Mouse (Mus musculus) bone marrow macrophage, adult 2 months (primary cell): Measurements from ENCODE around the gene Csrp1. TPM values are rescaled to one million over a fixed set of nuclear protein-coding genes. Genes with fewer than 3 reads are reported as not detected.

Source experiments
- H3K27ac ChIP-seq: 2 replicates; pipeline ENCODE4 v1.5.1; 2012; ENCODE audit warnings: low read depth, low read length; ENCODE audit not compliant: insufficient read depth
- H3K4me1 ChIP-seq: 2 replicates; pipeline ENCODE4 v1.6.1; 2012; ENCODE audit warnings: low read length; ENCODE audit not compliant: control insufficient read depth, insufficient read depth
- H3K4me3 ChIP-seq: 2 replicates; pipeline ENCODE4 v1.5.1; 2012; ENCODE audit warnings: mild to moderate bottlenecking, low read length, moderate library complexity; ENCODE audit not compliant: insufficient read depth
- CTCF ChIP-seq: IDR thresholded peaks from 2 replicates; pipeline ENCODE4 v1.5.1; 2012; ENCODE audit warnings: low read depth, mild to moderate bottlenecking, low read length, moderate library complexity
- POLR2A ChIP-seq: IDR thresholded peaks from 2 replicates; pipeline ENCODE4 v1.6.1; 2012; ENCODE audit warnings: mild to moderate bottlenecking, low read depth, low read length, borderline replicate concordance
- polyA plus RNA-seq: library from polyadenylated mRNA; stranded (reverse); fragments of >200 nt; gene quantifications from 2 replicates; pipeline ENCODE4 v1.2.4, GENCODE M21; 2012; ENCODE audit not compliant: missing spikeins, insufficient read depth, insufficient read length

The Csrp1 gene
- polyA plus RNA-seq, 1 experiment: 80.8 TPM

DNA sequence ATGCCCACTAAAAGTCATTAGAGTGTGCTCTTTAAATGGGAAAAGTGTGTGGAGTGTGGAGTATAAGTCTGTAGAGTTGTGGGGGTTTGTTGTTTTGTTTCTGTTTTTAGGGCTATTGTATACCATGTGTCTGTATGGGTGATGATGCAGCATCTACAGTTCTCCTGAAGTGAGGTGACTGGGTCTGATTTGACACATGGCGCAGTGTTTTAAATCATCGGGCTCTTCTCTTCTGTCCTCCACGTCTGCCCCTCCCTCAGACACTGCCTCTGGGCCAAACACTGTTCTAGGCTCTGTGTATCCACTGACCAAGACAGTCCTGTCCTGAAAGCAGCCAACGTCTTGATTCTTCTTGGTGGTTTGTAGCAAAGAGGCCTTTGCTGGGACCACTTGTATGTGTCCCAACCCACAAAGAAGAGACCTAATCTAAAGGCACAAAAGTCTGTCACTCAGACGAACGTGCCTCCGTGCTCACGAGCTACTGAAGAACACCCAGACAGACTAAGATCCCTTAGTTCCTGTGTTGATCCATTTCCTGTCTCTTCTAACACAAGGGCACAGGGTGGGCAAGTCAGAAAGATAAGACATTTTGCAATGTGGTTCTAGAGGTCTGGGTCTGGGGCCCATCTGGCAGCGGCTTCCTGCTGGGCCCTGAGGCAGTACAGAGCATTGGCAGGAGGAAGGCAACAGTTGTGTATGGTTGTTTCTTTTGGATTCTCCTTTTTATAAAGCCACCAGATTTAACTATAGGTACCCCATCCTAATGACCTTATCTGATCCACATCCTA is 5.6 kb upstream of the Csrp1 start:
- H3K4me3 ChIP-seq: no peak overlapping the region
- H3K27ac ChIP-seq: no peak overlapping the region
- H3K4me1 ChIP-seq: peaks cover 8% of the 10 kb centered on the region
- TF ChIP-seq POLR2A (no peak), CTCF (no peak)

DNA sequence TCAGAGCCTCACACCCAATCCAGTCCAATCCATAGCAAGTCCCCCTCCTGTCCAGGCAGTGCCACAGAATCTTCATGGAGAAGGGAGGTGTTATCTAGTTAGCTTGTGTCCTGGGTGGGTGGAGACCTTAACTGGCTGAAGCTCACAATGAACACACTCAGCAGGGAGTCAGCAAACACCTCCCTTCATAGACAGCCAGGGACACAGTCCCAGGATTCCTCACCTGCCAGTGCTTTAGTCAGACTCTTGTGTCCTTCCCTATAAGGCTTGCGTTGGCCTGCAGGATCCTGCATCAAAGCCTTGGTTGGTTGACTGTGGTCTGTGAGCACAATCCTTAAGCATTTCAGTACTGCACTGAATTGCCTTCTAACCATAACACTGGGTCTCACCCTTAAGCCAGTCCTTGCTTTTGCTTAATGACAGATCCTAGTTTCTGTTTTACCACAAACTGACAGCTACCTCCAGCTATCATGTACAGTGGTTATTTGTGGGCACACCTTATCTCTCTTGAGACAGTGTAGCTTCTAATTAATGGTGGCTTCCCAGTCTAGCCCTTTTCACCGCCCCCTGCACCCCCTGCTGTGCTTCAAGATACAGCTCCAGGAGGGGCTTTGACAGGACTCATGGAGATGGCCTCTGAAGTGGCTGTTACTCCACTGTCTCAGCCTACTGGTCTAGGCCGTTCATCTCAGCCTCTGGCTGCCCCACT is 4.8 kb upstream of the Csrp1 start:
- TF ChIP-seq CTCF (no peak), POLR2A (no peak)
- no peak overlapping the region for H3K4me3 ChIP-seq
- no peak overlapping the region for H3K27ac ChIP-seq
- H3K4me1 ChIP-seq: peaks cover 14% of the 10 kb centered on the region

DNA sequence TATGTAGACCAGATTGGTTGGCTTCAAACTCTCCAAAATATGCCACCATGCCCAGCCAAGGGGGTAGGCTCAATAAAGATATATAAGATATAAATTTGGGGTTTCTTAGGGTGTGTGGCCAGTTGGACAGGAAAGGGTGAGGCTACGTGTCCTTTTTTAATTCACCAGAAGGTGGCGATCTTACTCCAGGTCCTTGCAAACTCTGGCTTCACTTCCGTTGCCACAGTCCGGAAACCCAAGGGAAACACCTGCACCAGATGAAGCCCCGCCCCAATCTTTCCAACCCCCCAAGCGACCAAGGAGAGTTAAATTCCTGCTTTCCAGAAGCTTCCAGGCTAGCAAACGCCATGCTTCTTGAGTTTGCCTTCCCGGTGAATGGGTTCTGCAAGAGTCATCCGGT is 375 bp upstream of the Csrp1 start:
- peaks cover 21% of the 10 kb centered on the region for H3K4me1 ChIP-seq
- TF ChIP-seq CTCF: peak; percentile 66
- TF ChIP-seq POLR2A: no peak
- no peak overlapping the region for H3K4me3 ChIP-seq
- no peak overlapping the region for H3K27ac ChIP-seq

DNA sequence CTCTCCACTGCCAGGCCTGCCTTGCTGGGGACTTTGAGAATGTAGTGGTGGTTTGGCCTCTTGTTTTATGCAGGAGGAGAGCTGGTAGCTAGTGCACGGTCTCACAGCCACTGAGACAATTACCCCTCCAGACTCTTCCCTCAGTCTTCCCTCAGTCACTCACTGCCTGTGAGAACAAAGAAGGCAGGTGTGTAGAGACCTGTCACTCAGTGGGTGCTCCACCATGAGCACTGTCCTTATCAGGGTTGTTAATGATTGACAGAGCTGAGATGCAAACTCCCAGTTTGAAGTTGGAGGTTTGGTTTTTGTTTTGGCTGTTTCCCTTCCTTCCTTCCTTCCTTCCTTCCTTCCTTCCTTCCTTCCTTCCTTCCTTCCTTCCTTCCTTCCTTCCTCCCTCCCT is 3.2 kb downstream of the Csrp1 start:
- Histone ChIP-seq H3K4me3 (no peak overlapping the region), H3K4me1 (peaks cover 31% of the 10 kb centered on the region), H3K27ac (no peak overlapping the region)
- TF ChIP-seq CTCF: no peak
- no peak for TF ChIP-seq POLR2A

DNA sequence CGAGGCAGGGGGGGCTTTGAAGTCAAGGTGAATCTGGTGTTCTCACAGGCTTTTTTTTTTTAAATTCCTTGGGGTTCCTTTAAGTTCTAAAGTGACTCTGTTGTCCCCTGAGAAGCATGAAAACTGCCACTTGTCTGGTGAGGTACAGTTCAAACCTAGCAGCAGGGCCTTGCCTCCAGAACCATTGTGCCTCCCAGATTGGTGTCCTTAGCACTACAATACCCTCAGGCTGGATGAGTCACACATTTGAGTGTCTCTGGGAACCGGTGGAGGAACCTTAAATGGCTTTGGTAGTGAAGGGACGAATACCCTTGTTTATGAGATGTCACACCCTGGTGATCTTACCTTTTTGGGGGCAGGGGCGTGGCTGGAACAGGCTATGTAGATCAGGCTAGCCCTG is 4.3 kb downstream of the Csrp1 start:
- no peak overlapping the region for H3K27ac ChIP-seq
- no peak for TF ChIP-seq CTCF
- TF ChIP-seq POLR2A: no peak
- H3K4me3 ChIP-seq: no peak overlapping the region
- H3K4me1 ChIP-seq: peaks cover 39% of the 10 kb centered on the region

DNA sequence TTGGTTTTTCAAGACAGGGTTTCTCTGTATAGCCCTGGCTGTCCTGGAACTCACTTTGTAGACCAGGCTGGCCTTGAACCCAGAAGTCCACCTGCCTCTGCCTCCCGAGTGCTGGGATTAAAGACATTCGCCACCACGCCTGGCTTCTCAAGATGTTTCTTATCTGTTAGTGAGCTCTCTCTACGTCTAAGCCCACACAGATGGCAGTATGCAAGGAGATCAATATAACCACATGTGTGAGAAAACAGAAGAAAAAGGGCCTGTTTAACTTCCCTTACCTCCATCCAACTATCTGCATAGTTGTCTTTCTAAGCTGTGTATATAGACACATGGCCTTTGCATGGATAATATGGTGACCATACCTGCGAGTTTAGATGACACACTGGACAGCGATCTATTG is 5.5 kb downstream of the Csrp1 start:
- Histone ChIP-seq H3K27ac (no peak overlapping the region), H3K4me1 (peaks cover 35% of the 10 kb centered on the region), H3K4me3 (no peak overlapping the region)
- TF ChIP-seq CTCF: no peak
- TF ChIP-seq POLR2A: no peak

DNA sequence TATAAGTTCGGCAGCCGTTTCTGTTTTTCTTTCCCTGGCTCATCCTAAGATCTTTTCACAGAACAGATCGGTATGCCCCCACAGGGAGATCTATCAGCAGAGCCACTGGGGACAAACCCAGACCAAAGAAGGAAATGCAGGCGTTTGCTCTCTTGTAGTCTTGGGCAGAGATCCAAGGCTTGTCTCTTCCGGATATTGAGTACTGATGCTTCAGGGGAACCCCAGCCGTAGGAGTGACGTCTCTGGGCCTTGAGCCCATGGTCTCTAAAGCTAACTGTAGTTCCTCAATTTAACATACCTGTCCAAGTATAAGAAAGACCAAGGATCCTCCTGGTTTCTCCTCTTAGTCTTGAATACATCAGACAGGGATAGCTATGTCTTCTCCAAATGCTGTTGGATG is 6.1 kb downstream of the Csrp1 start:
- H3K4me1 ChIP-seq: peaks cover 39% of the 10 kb centered on the region
- TF ChIP-seq CTCF (no peak), POLR2A (no peak)
- H3K27ac ChIP-seq: no peak overlapping the region
- no peak overlapping the region for H3K4me3 ChIP-seq

DNA sequence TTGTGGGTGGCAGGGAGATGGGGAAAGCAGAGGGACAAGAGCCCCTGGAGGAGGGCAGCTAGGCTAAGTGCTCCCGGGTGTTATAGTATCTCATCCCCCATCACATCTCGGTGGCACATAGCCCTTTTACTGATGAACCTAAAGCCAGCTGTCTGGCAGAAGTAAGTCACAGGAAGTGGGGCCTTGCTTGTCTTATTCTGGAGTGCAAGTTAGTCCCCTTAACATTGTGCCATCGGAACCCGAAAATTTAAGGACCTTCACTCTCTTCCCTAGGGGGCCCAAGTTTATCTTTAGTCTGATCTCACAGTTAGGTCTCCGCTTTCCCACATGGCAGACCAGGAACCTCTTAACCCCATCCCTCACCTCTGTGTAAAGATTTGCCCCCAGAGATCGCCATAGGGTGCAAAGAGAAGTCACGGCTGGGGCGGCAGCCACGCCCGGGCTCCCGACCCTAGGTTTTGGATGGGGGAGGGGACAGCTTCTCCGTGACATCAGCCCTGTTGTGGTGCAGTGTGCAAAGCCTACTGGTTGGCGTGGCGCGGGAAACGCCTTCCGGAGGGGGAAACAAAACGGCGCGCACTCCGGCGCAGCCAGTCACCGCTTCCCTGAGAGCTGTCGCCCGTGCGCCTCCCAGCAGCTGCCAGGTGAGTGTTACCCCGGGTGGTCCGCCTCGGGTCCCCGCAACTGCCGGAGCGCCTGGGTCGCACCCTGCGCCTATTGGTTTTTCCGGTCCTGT is 8.9 kb downstream of the Csrp1 start:
- peaks cover 34% of the 10 kb centered on the region for H3K4me1 ChIP-seq
- H3K4me3 ChIP-seq: peak overlapping the region; percentile 69

DNA sequence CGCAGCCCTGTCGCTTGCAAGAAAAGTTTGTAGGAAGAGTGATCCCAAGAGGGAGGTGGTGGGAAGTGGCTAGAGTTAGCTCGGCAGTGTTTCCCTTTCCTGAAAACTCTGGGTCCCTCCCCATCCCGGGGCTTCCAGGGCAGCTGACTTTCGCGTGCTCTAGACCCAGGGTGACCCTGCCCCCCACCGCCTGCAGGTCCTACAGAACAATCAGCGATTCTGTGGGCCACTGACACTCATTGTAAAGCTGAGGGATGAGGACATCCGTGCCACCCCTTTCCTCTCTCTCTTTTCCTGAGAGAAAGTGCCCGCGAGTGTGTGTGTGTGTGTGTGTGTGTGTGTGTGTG is 9.5 kb downstream of the Csrp1 start:
- Histone ChIP-seq H3K27ac (peak overlapping the region; percentile 56), H3K4me1 (peaks cover 35% of the 10 kb centered on the region), H3K4me3 (peak overlapping the region; percentile 69)
- TF ChIP-seq CTCF (no peak), POLR2A (no peak)

More for the DNA sequence above, 8.9 kb downstream of the Csrp1 start:
- peak overlapping the region; percentile 56 for H3K27ac ChIP-seq
- 0 out of 2 replicates have a peak, but pooled peaks have one; percentile 17 for TF ChIP-seq POLR2A
- TF ChIP-seq CTCF: no peak

DNA sequence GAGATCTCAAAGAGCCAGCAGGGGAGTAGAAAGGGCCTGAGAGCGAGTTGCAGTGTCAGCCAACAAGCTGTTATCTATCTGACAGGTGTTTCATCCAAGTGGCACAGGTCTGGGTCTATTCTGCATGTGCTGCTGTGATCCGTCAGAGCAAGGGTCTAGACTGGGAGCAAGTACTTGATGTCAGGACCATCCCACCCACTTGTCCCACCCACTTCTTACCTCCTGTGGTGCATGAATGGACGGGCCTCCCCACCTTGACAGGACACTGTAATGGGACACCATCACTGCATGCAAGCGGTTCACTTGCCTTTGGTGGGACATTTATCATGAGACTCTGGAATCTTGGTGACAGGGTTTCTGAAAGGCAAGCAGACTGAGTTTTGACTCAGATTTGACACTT is 10.0 kb downstream of the Csrp1 start:
- H3K4me3 ChIP-seq: peak overlapping the region; percentile 69
- peaks cover 34% of the 10 kb centered on the region for H3K4me1 ChIP-seq
- peak overlapping the region; percentile 56 for H3K27ac ChIP-seq
- no peak for TF ChIP-seq POLR2A
- TF ChIP-seq CTCF: no peak
